Mouse (Mus musculus): ENCODE measurements around the gene Stk39. TPM values are rescaled to one million over a fixed set of nuclear protein-coding genes. Genes with fewer than 3 reads are reported as not detected.

Stk39 gene
- total and polyA plus RNA-seq, 2 experiments, result 0.54 to 1.7 TPM

GRCm38 (mm10) chr2:68349593-68350383 is 122.3 kb downstream of the Stk39 start:
- 46% methylated on average over 24 of the region's 24 CpGs for WGBS
- no peak overlapping the region for H3K4me3 ChIP-seq (ENCODE audit: insufficient read depth, low read depth, low read length)
- peak; percentile 53 for DNase-seq (ENCODE audit: extremely low read depth, low read depth, low spot score)

GRCm38 (mm10) chr2:68348966-68349365 is 123.1 kb downstream of the Stk39 start:
- Histone ChIP-seq H3K27ac (replicated peaks; ENCODE audit: insufficient read depth, low read depth, low read length) (no peak overlapping the region), H3K36me3 (ENCODE audit: control insufficient read depth, insufficient read depth, low read length) (no peaks in the 10 kb centered on the region), H3K4me1 (ENCODE audit: control insufficient read depth, insufficient read depth, low read length) (no peaks in the 10 kb centered on the region), H3K27me3 (ENCODE audit: control insufficient read depth, insufficient read depth, low read length) (no peaks in the 10 kb centered on the region; the same call in 1 of the 2 replicates), H3K79me2 (ENCODE audit: control insufficient read depth, insufficient read depth, low read length) (no peaks in the 10 kb centered on the region), H3K4me3 (ENCODE audit: insufficient read depth, low read depth, low read length) (no peak overlapping the region), H3K9ac (ENCODE audit: low read depth, low read length) (no peak overlapping the region)
- TF ChIP-seq CTCF (IDR thresholded peaks at IDR 0.05; ENCODE audit: low read depth, low read length) (no peak), POLR2A (IDR thresholded peaks at IDR 0.05; ENCODE audit: extremely low read depth, insufficient read depth, low read length) (no peak)
- WGBS, result 82% methylated on average over 12 of the region's 12 CpGs
- DNase-seq (ENCODE audit: extremely low read depth, low read depth, low spot score), result no peak

More at GRCm38 (mm10) chr2:68349593-68350383, 122.3 kb downstream of the Stk39 start:
- Histone ChIP-seq H3K36me3 (ENCODE audit: control insufficient read depth, insufficient read depth, low read length) (no peaks in the 10 kb centered on the region), H3K4me1 (ENCODE audit: control insufficient read depth, insufficient read depth, low read length) (no peaks in the 10 kb centered on the region), H3K27ac (replicated peaks; ENCODE audit: insufficient read depth, low read depth, low read length) (no peak overlapping the region), H3K9ac (ENCODE audit: low read depth, low read length) (no peak overlapping the region), H3K79me2 (ENCODE audit: control insufficient read depth, insufficient read depth, low read length) (no peaks in the 10 kb centered on the region), H3K27me3 (ENCODE audit: control insufficient read depth, insufficient read depth, low read length) (no peaks in the 10 kb centered on the region; the same call in 1 of the 2 replicates)
- peak; percentile 69 for TF ChIP-seq CTCF (IDR thresholded peaks at IDR 0.05; ENCODE audit: low read depth, low read length)
- no peak for TF ChIP-seq POLR2A (IDR thresholded peaks at IDR 0.05; ENCODE audit: extremely low read depth, insufficient read depth, low read length)

- Histone ChIP-seq H3K27ac (replicated peaks; ENCODE audit: insufficient read depth, low read depth, low read length) (no peak overlapping the region), H3K36me3 (ENCODE audit: control insufficient read depth, insufficient read depth, low read length) (no peaks in the 10 kb centered on the region), H3K4me1 (ENCODE audit: control insufficient read depth, insufficient read depth, low read length) (no peaks in the 10 kb centered on the region), H3K27me3 (ENCODE audit: control insufficient read depth, insufficient read depth, low read length) (no peaks in the 10 kb centered on the region; the same call in 1 of the 2 replicates), H3K4me3 (ENCODE audit: insufficient read depth, low read depth, low read length) (no peak overlapping the region), H3K79me2 (ENCODE audit: control insufficient read depth, insufficient read depth, low read length) (no peaks in the 10 kb centered on the region), H3K9ac (ENCODE audit: low read depth, low read length) (no peak overlapping the region)
- TF ChIP-seq CTCF (IDR thresholded peaks at IDR 0.05; ENCODE audit: low read depth, low read length) (no peak), POLR2A (IDR thresholded peaks at IDR 0.05; ENCODE audit: extremely low read depth, insufficient read depth, low read length) (no peak)
- no peak for DNase-seq (ENCODE audit: extremely low read depth, low read depth, low spot score)
- 59% methylated on average over 8 of the region's 8 CpGs for WGBS
These were observed 125.3 kb downstream of the Stk39 start for GRCm38 (mm10) chr2:68346606-68347237.

- no peak overlapping the region for H3K4me3 ChIP-seq (ENCODE audit: insufficient read depth, low read depth, low read length)
- TF ChIP-seq CTCF (IDR thresholded peaks at IDR 0.05; ENCODE audit: low read depth, low read length) (no peak), POLR2A (IDR thresholded peaks at IDR 0.05; ENCODE audit: extremely low read depth, insufficient read depth, low read length) (no peak)
- H3K4me1 ChIP-seq (ENCODE audit: control insufficient read depth, insufficient read depth, low read length), result no peaks in the 10 kb centered on the region
- no peaks in the 10 kb centered on the region for H3K36me3 ChIP-seq (ENCODE audit: control insufficient read depth, insufficient read depth, low read length)
- DNase-seq (ENCODE audit: extremely low read depth, low read depth, low spot score), result no peak
- no peaks in the 10 kb centered on the region; the same call in 1 of the 2 replicates for H3K27me3 ChIP-seq (ENCODE audit: control insufficient read depth, insufficient read depth, low read length)
- WGBS, result 55% methylated on average over 9 of the region's 9 CpGs
- H3K9ac ChIP-seq (ENCODE audit: low read depth, low read length), result no peak overlapping the region
- no peak overlapping the region for H3K27ac ChIP-seq (replicated peaks; ENCODE audit: insufficient read depth, low read depth, low read length)
- no peaks in the 10 kb centered on the region for H3K79me2 ChIP-seq (ENCODE audit: control insufficient read depth, insufficient read depth, low read length)
These were observed 126.8 kb downstream of the Stk39 start for GRCm38 (mm10) chr2:68345269-68345668.

- Histone ChIP-seq H3K27ac (replicated peaks; ENCODE audit: insufficient read depth, low read depth, low read length) (no peak overlapping the region), H3K4me1 (ENCODE audit: control insufficient read depth, insufficient read depth, low read length) (no peaks in the 10 kb centered on the region), H3K4me3 (ENCODE audit: insufficient read depth, low read depth, low read length) (no peak overlapping the region), H3K36me3 (ENCODE audit: control insufficient read depth, insufficient read depth, low read length) (no peaks in the 10 kb centered on the region), H3K9ac (ENCODE audit: low read depth, low read length) (no peak overlapping the region), H3K27me3 (ENCODE audit: control insufficient read depth, insufficient read depth, low read length) (no peaks in the 10 kb centered on the region; the same call in 1 of the 2 replicates), H3K79me2 (ENCODE audit: control insufficient read depth, insufficient read depth, low read length) (no peaks in the 10 kb centered on the region)
- no peak for TF ChIP-seq CTCF (IDR thresholded peaks at IDR 0.05; ENCODE audit: low read depth, low read length)
- TF ChIP-seq POLR2A (IDR thresholded peaks at IDR 0.05; ENCODE audit: extremely low read depth, insufficient read depth, low read length), result no peak
- WGBS, result 92% methylated on average over 4 of the region's 4 CpGs
- no peak for DNase-seq (ENCODE audit: extremely low read depth, low read depth, low spot score)
These were observed 128.3 kb downstream of the Stk39 start for GRCm38 (mm10) chr2:68343751-68344150.
